Mouse (Mus musculus) bone marrow, adult 2 months (tissue): ENCODE results near the gene Ddah2.

Experiments
- CTCF ChIP-seq: fragments of 200-500 bp; IDR thresholded peaks from 2 replicates; pipeline ENCODE4 v1.5.1; 2011; ENCODE audit warnings: low read length, control low read depth; ENCODE audit not compliant: control insufficient read depth, insufficient read depth
- POLR2A ChIP-seq: fragments of 200-500 bp; IDR thresholded peaks from 2 replicates; pipeline ENCODE4 v1.6.1; 2011; ENCODE audit warnings: low read depth, mild to moderate bottlenecking, control low read depth, low read length, borderline replicate concordance; ENCODE audit not compliant: control insufficient read depth

GRCm38 (mm10) chr17:35009586-35009985 lies 49.2 kb upstream of the Ddah2 start:
- TF ChIP-seq CTCF = no peak
- no peak for TF ChIP-seq POLR2A
